Comparison of ENCODE assay signal across 7 mouse cellular contexts in the genomic region with DNA sequence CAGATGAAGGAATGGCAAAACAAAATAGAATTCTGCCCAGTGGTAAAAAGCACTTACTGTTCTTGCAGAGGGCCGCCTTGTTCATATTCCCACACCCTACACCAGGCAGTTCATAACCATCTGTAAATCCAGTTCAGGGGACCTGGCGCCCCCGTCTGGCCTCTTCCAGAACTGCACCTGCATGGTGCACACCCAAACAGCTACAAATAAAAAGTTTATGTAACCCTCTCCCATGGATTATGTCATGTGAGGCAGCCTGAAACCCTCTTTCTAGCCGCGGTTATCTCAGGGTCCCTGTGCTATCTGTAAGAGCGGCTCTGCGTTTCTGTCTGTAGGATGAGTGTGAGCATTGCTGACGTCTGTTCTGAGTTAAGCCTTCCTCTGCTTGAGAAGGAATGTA. TPM values are rescaled to one million over a fixed set of nuclear protein-coding genes. Genes with fewer than 3 reads are reported as not detected.
A peak's percentile ranks its signal among the peaks of the same experiment; 100 is the strongest.
DNase-seq lines count a peak whose midpoint lies in the region; ATAC-seq and TF ChIP-seq lines count a peak whose summit lies in the region.

No protein-coding gene starts in this region.

- no peak overlapping the region for H3K4me3 ChIP-seq in midbrain, embryonic 11.5 days (ENCODE audit: low read depth, low read length)
- no peak overlapping the region for H3K4me3 ChIP-seq in midbrain, embryonic 16.5 days (ENCODE audit: low read depth, low read length)
- no peak overlapping the region for H3K4me3 ChIP-seq in intestine, embryonic 14.5 days (ENCODE audit: low read depth, low read length)
- no peak overlapping the region for H3K4me3 ChIP-seq in liver, embryonic 14.5 days (ENCODE audit: insufficient read depth in 1 of 2, low read depth in 2 of 2, low read length in 2 of 2)
- H3K4me3 ChIP-seq in spleen, adult 2 months (ENCODE audit: extremely low read depth, insufficient read depth, insufficient read length), result no peak overlapping the region

- H3K27me3 ChIP-seq in midbrain, embryonic 11.5 days (ENCODE audit: control insufficient read depth, insufficient read depth, low read length), result no peaks in the 10 kb centered on the region
- H3K27me3 ChIP-seq in midbrain, embryonic 16.5 days (ENCODE audit: control insufficient read depth, insufficient read depth, low read depth, low read length), result no peaks in the 10 kb centered on the region
- H3K27me3 ChIP-seq in intestine, embryonic 14.5 days (replicated peaks; ENCODE audit: control insufficient read depth, insufficient read depth, low read length), result no peaks in the 10 kb centered on the region
- no peaks in the 10 kb centered on the region for H3K27me3 ChIP-seq in liver, embryonic 14.5 days (ENCODE audit: control insufficient read depth, insufficient read depth, low read length)
- H3K27me3 ChIP-seq in spleen, adult 2 months (ENCODE audit: control insufficient read depth, insufficient read depth, low read length), result no peaks in the 10 kb centered on the region

- H3K9ac ChIP-seq in midbrain, embryonic 11.5 days (ENCODE audit: low read length), result no peak overlapping the region
- no peak overlapping the region for H3K9ac ChIP-seq in midbrain, embryonic 16.5 days (ENCODE audit: low read depth, low read length)
- H3K9ac ChIP-seq in intestine, embryonic 14.5 days (ENCODE audit: low read length), result no peak overlapping the region
- no peak overlapping the region for H3K9ac ChIP-seq in liver, embryonic 14.5 days (replicated peaks)

- TF ChIP-seq POLR2A in spleen, adult 2 months (IDR thresholded peaks at IDR 0.05; ENCODE audit: low read depth, low read length), result no peak

- H3K4me2 ChIP-seq in midbrain, embryonic 11.5 days, result no peak overlapping the region
- H3K4me2 ChIP-seq in midbrain, embryonic 16.5 days (ENCODE audit: low read length), result no peak overlapping the region
- no peak overlapping the region for H3K4me2 ChIP-seq in intestine, embryonic 14.5 days (ENCODE audit: low read length)
- no peak overlapping the region for H3K4me2 ChIP-seq in liver, embryonic 14.5 days (ENCODE audit: low read depth)

- peak; percentile 93 for TF ChIP-seq CTCF in liver, embryonic 14.5 days (IDR thresholded peaks at IDR 0.05; ENCODE audit: low read depth)
- TF ChIP-seq CTCF in spleen, adult 2 months (IDR thresholded peaks at IDR 0.05; ENCODE audit: extremely low read depth, insufficient read depth, insufficient read length, insufficient replicate concordance), result peak; percentile 70; the same call in 1 of the 2 replicates

- H3K4me1 ChIP-seq in midbrain, embryonic 11.5 days (ENCODE audit: control insufficient read depth, insufficient read depth, low read length), result no peaks in the 10 kb centered on the region
- no peaks in the 10 kb centered on the region for H3K4me1 ChIP-seq in midbrain, embryonic 16.5 days (ENCODE audit: control insufficient read depth, insufficient read depth, low read length)
- H3K4me1 ChIP-seq in intestine, embryonic 14.5 days (replicated peaks; ENCODE audit: control insufficient read depth, insufficient read depth, low read length), result no peaks in the 10 kb centered on the region
- peaks cover 0 to 6% of the 10 kb centered on the region in 2 experiments; a peak in 1 of 4 replicates for H3K4me1 ChIP-seq in liver, embryonic 14.5 days (replicated peaks; ENCODE audit: control insufficient read depth in 2 of 2, insufficient read depth in 2 of 2, low read length in 1 of 2)
- peaks cover 4% of the 10 kb centered on the region; the same call in 1 of the 2 replicates for H3K4me1 ChIP-seq in spleen, adult 2 months (ENCODE audit: control insufficient read depth, insufficient read depth, insufficient read length)

- no peak overlapping the region for H3K27ac ChIP-seq in midbrain, embryonic 11.5 days (ENCODE audit: low read depth, low read length)
- H3K27ac ChIP-seq in midbrain, embryonic 16.5 days (ENCODE audit: low read length), result no peak overlapping the region
- H3K27ac ChIP-seq in intestine, embryonic 14.5 days (ENCODE audit: low read depth), result no peak overlapping the region
- H3K27ac ChIP-seq in liver, embryonic 14.5 days, result no peak overlapping the region
- H3K27ac ChIP-seq in spleen, adult 2 months (ENCODE audit: insufficient read depth, low read length), result no peak overlapping the region

- ATAC-seq in midbrain, embryonic 11.5 days (ENCODE audit: low FRiP score), result no peak
- ATAC-seq in midbrain, embryonic 16.5 days, result no peak
- ATAC-seq in intestine, embryonic 14.5 days (replicated peaks; ENCODE audit: low FRiP score, low TSS enrichment, low read depth), result no peak
- ATAC-seq in liver, embryonic 14.5 days (ENCODE audit: insufficient read depth), result peak; percentile 71

- DNase-seq in midbrain, embryonic 11.5 days (ENCODE audit: low spot score, missing footprints), result peak; percentile 96
- peak; percentile 47 for DNase-seq in MN1 (ENCODE audit: low spot score)
- DNase-seq in c-Kit-negative CD71-positive TER-119-positive erythroid progenitor cells, embryonic 14.5 days (ENCODE audit: low read depth, low spot score), result peak; percentile 47
- peak; percentile 82 for DNase-seq in intestine, embryonic 14.5 days (ENCODE audit: low spot score)
- DNase-seq in liver, embryonic 14.5 days (ENCODE audit: low read depth in 3 of 3, low spot score in 3 of 3), result peak in 2 of 3 experiments; percentile 50 to 56
- DNase-seq in spleen, adult 2 months (ENCODE audit: low read depth in 1 of 2, low spot score in 2 of 2), result peak in 1 of 2 experiments; percentile 29

- TF ChIP-seq EP300 in liver, embryonic 14.5 days (IDR thresholded peaks at IDR 0.05; ENCODE audit: low read depth), result no peak

- H3K9me3 ChIP-seq in midbrain, embryonic 11.5 days (ENCODE audit: control insufficient read depth, low read length), result no peaks in the 10 kb centered on the region; the same call in 1 of the 2 replicates
- no peaks in the 10 kb centered on the region for H3K9me3 ChIP-seq in midbrain, embryonic 16.5 days (replicated peaks; ENCODE audit: control insufficient read depth, low read length, poor library complexity, severe bottlenecking)
- H3K9me3 ChIP-seq in intestine, embryonic 14.5 days (ENCODE audit: control insufficient read depth, low read length), result no peaks in the 10 kb centered on the region
- no peaks in the 10 kb centered on the region for H3K9me3 ChIP-seq in liver, embryonic 14.5 days (ENCODE audit: control insufficient read depth, low read length)

- WGBS in midbrain, embryonic 11.5 days, result 33% methylated on average over 8 of the region's 8 CpGs
- WGBS in midbrain, embryonic 16.5 days, result 41% methylated on average over 8 of the region's 8 CpGs
- WGBS in intestine, embryonic 14.5 days, result 38% methylated on average over 8 of the region's 8 CpGs
- WGBS in liver, embryonic 14.5 days (ENCODE audit: insufficient replicate concordance), result 10% methylated on average over 8 of the region's 8 CpGs
- WGBS in spleen, adult 2 months, result 51% methylated on average over 8 of the region's 8 CpGs

- no peaks in the 10 kb centered on the region for H3K36me3 ChIP-seq in midbrain, embryonic 11.5 days (ENCODE audit: control insufficient read depth, insufficient read depth, low read length)
- no peaks in the 10 kb centered on the region for H3K36me3 ChIP-seq in midbrain, embryonic 16.5 days (ENCODE audit: control insufficient read depth, insufficient read depth, low read length)
- H3K36me3 ChIP-seq in intestine, embryonic 14.5 days (ENCODE audit: control insufficient read depth, insufficient read depth, low read length), result no peaks in the 10 kb centered on the region
- H3K36me3 ChIP-seq in liver, embryonic 14.5 days (replicated peaks; ENCODE audit: control insufficient read depth, insufficient read depth, low read depth), result no peaks in the 10 kb centered on the region
- H3K36me3 ChIP-seq in spleen, adult 2 months (ENCODE audit: control insufficient read depth, insufficient read depth, low read length), result no peaks in the 10 kb centered on the region

RNA-seq across cellular contexts. Expression of a gene that starts 7.6 kb away (rescaled TPM):
- 26.0 and 26.5 TPM in 2 replicates for polyA plus RNA-seq in midbrain, embryonic 11.5 days (2014; fragmentation: Nextera tagmentation; extraction: Ambion mirVana)
- 43.8 and 51.6 TPM in 2 replicates for polyA plus RNA-seq in midbrain, embryonic 16.5 days (2015; fragmentation: Nextera tagmentation; extraction: Ambion mirVana)
- polyA plus RNA-seq in intestine, embryonic 14.5 days (2014; fragmentation: Nextera tagmentation; extraction: Ambion mirVana), result 47.6 and 50.8 TPM in 2 replicates
- 50.1 and 54.1 TPM in 2 replicates for polyA plus RNA-seq in liver, embryonic 14.5 days (2012; rRNA removed)
- 41.6 and 50.6 TPM in 2 replicates for polyA plus RNA-seq in liver, embryonic 14.5 days (2014; fragmentation: Nextera tagmentation; extraction: Ambion mirVana)
- 76.0 and 93.6 TPM in 2 replicates for polyA plus RNA-seq in spleen, adult 2 months (2012; rRNA removed)

RNA-seq across cellular contexts. Expression of a gene that starts 40.6 kb away (rescaled TPM):
- polyA plus RNA-seq in midbrain, embryonic 11.5 days (2014; fragmentation: Nextera tagmentation; extraction: Ambion mirVana), result 0.12 and 0.29 TPM in 2 replicates
- polyA plus RNA-seq in midbrain, embryonic 16.5 days (2015; fragmentation: Nextera tagmentation; extraction: Ambion mirVana), result 0.30 and 0.51 TPM in 2 replicates
- 0.15 and 0.30 TPM in 2 replicates for polyA plus RNA-seq in intestine, embryonic 14.5 days (2014; fragmentation: Nextera tagmentation; extraction: Ambion mirVana)
- 0.05 and 0.10 TPM in 2 replicates for polyA plus RNA-seq in liver, embryonic 14.5 days (2012; rRNA removed)
- not detected in 2 replicates for polyA plus RNA-seq in liver, embryonic 14.5 days (2014; fragmentation: Nextera tagmentation; extraction: Ambion mirVana)
- polyA plus RNA-seq in spleen, adult 2 months (2012; rRNA removed), result 0.08 and 0.15 TPM in 2 replicates

RNA-seq across cellular contexts. Expression of a gene that starts 41.5 kb away (rescaled TPM):
- polyA plus RNA-seq in midbrain, embryonic 11.5 days (2014; fragmentation: Nextera tagmentation; extraction: Ambion mirVana), result 1,030 and 1,101 TPM in 2 replicates
- 1,506 and 1,517 TPM in 2 replicates for polyA plus RNA-seq in midbrain, embryonic 16.5 days (2015; fragmentation: Nextera tagmentation; extraction: Ambion mirVana)
- 949 and 989 TPM in 2 replicates for polyA plus RNA-seq in intestine, embryonic 14.5 days (2014; fragmentation: Nextera tagmentation; extraction: Ambion mirVana)
- 155 and 221 TPM in 2 replicates for polyA plus RNA-seq in liver, embryonic 14.5 days (2012; rRNA removed)
- 313 and 374 TPM in 2 replicates for polyA plus RNA-seq in liver, embryonic 14.5 days (2014; fragmentation: Nextera tagmentation; extraction: Ambion mirVana)
- 316 and 423 TPM in 2 replicates for polyA plus RNA-seq in spleen, adult 2 months (2012; rRNA removed)
